26 mouse cellular contexts compared by ENCODE assay signal in the genomic region with DNA sequence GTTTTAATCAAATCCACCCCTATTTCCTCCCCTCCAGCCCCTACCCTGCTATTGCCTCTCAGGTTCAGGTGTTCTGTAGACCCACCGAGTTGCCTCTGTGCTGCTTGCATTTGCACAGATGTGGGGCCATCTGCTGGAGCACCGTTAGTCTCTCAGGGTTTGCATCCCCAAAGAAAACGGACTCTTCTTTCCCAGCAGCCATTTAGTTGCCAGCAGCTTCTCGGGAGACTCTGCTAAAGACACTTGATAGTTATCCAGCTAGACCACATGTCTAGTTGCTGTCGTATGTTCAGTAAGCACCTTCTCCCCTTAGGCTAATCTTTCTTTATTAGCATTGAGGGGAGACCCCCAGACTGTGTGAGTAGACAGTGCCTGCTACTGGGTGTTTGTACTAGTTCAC. TPM values are rescaled to one million over a fixed set of nuclear protein-coding genes. Genes with fewer than 3 reads are reported as not detected.
A peak's percentile ranks its signal among the peaks of the same experiment; 100 is the strongest.
DNase-seq lines count a peak whose midpoint lies in the region; ATAC-seq and TF ChIP-seq lines count a peak whose summit lies in the region.
"Had no signal": no experiment of that assay in that cellular context is flagged by ENCODE, and none has a peak within 500 bp of the region (broad histone marks: within the 10 kb centered on the region; RNA-seq: fewer than 3 reads in every experiment).

No protein-coding gene starts in this region.

- no peak overlapping the region for H3K9ac ChIP-seq in embryonic facial prominence, embryonic 12.5 days
- no peak overlapping the region for H3K9ac ChIP-seq in hindbrain, embryonic 14.5 days
- no peak overlapping the region for H3K9ac ChIP-seq in hindbrain, embryonic 11.5 days (ENCODE audit: low read depth, low read length)
- no peak overlapping the region for H3K9ac ChIP-seq in embryonic facial prominence, embryonic 14.5 days (ENCODE audit: low read depth, low read length)
- H3K9ac ChIP-seq: heart, embryonic 12.5 days; lung, embryonic 14.5 days had no signal

- WGBS in embryonic facial prominence, embryonic 12.5 days = 65% methylated on average over 5 of the region's 5 CpGs
- WGBS in embryonic facial prominence, embryonic 10.5 days = 78% methylated on average over 5 of the region's 5 CpGs
- 61% methylated on average over 5 of the region's 5 CpGs for WGBS in hindbrain, embryonic 14.5 days
- 73% methylated on average over 5 of the region's 5 CpGs for WGBS in hindbrain, embryonic 11.5 days
- 48% methylated on average over 5 of the region's 5 CpGs for WGBS in embryonic facial prominence, embryonic 14.5 days

- H3K36me3 ChIP-seq in embryonic facial prominence, embryonic 12.5 days = peaks cover 25% of the 10 kb centered on the region
- H3K36me3 ChIP-seq in embryonic facial prominence, embryonic 10.5 days (replicated peaks) = peaks cover 52% of the 10 kb centered on the region
- peaks cover 29% of the 10 kb centered on the region for H3K36me3 ChIP-seq in hindbrain, embryonic 14.5 days (replicated peaks; ENCODE audit: control insufficient read depth, insufficient read depth)
- H3K36me3 ChIP-seq in hindbrain, embryonic 11.5 days (ENCODE audit: control insufficient read depth, insufficient read depth, low read length) = no peaks in the 10 kb centered on the region
- peaks cover 41% of the 10 kb centered on the region for H3K36me3 ChIP-seq in embryonic facial prominence, embryonic 14.5 days (ENCODE audit: control insufficient read depth, insufficient read depth, low read length)

- peak; percentile 43; the same call in 1 of the 2 replicates for TF ChIP-seq CTCF in layer of hippocampus, adult 2 months (conservative IDR thresholded peaks at IDR 0.05)

- 0 out of 2 replicates have a peak, but pooled peaks have one; percentile 6 for ATAC-seq in embryonic facial prominence, embryonic 12.5 days (ENCODE audit: insufficient number of reproducible peaks, insufficient read depth, low FRiP score, low TSS enrichment)
- ATAC-seq in hindbrain, embryonic 14.5 days (ENCODE audit: low FRiP score) = 0 out of 2 replicates have a peak, but pooled peaks have one; percentile 37
- no peak for ATAC-seq in hindbrain, embryonic 11.5 days (ENCODE audit: low FRiP score)
- peak; percentile 30; the same call in 1 of the 2 replicates for ATAC-seq in embryonic facial prominence, embryonic 14.5 days (ENCODE audit: low read depth)
- ATAC-seq: Patski had no signal

- no peaks in the 10 kb centered on the region for H3K27me3 ChIP-seq in embryonic facial prominence, embryonic 12.5 days
- H3K27me3 ChIP-seq in embryonic facial prominence, embryonic 10.5 days (replicated peaks; ENCODE audit: low read depth, poor library complexity, severe bottlenecking) = no peaks in the 10 kb centered on the region
- H3K27me3 ChIP-seq in hindbrain, embryonic 14.5 days (ENCODE audit: control insufficient read depth, insufficient read depth, low read length) = no peaks in the 10 kb centered on the region
- H3K27me3 ChIP-seq in hindbrain, embryonic 11.5 days (ENCODE audit: control insufficient read depth, insufficient read depth, low read length) = no peaks in the 10 kb centered on the region
- H3K27me3 ChIP-seq in embryonic facial prominence, embryonic 14.5 days (replicated peaks; ENCODE audit: control insufficient read depth, insufficient read depth, low read length) = no peaks in the 10 kb centered on the region
- H3K27me3 ChIP-seq: heart, embryonic 12.5 days; Patski had no signal

- H3K4me1 ChIP-seq in embryonic facial prominence, embryonic 12.5 days = no peaks in the 10 kb centered on the region
- no peaks in the 10 kb centered on the region for H3K4me1 ChIP-seq in embryonic facial prominence, embryonic 10.5 days
- no peaks in the 10 kb centered on the region for H3K4me1 ChIP-seq in hindbrain, embryonic 14.5 days (replicated peaks; ENCODE audit: control insufficient read depth, insufficient read depth, low read length)
- no peaks in the 10 kb centered on the region for H3K4me1 ChIP-seq in hindbrain, embryonic 11.5 days (replicated peaks; ENCODE audit: control insufficient read depth, insufficient read depth, low read length)
- no peaks in the 10 kb centered on the region for H3K4me1 ChIP-seq in embryonic facial prominence, embryonic 14.5 days (ENCODE audit: control insufficient read depth, insufficient read depth, low read length)
- H3K4me1 ChIP-seq: heart, embryonic 12.5 days had no signal

- no peak overlapping the region for H3K4me3 ChIP-seq in embryonic facial prominence, embryonic 12.5 days
- no peak overlapping the region for H3K4me3 ChIP-seq in embryonic facial prominence, embryonic 10.5 days
- H3K4me3 ChIP-seq in hindbrain, embryonic 14.5 days (replicated peaks; ENCODE audit: low read length) = no peak overlapping the region
- no peak overlapping the region for H3K4me3 ChIP-seq in hindbrain, embryonic 11.5 days (ENCODE audit: low read depth, low read length)
- no peak overlapping the region for H3K4me3 ChIP-seq in layer of hippocampus, adult 2 months
- no peak overlapping the region for H3K4me3 ChIP-seq in embryonic facial prominence, embryonic 14.5 days (ENCODE audit: low read depth, low read length)
- H3K4me3 ChIP-seq: heart, embryonic 12.5 days; left cerebral cortex, adult 2 months; midbrain, embryonic 10.5 days; myocyte had no signal

- H3K9me3 ChIP-seq in embryonic facial prominence, embryonic 12.5 days = no peaks in the 10 kb centered on the region
- no peaks in the 10 kb centered on the region for H3K9me3 ChIP-seq in embryonic facial prominence, embryonic 10.5 days
- no peaks in the 10 kb centered on the region for H3K9me3 ChIP-seq in hindbrain, embryonic 14.5 days (ENCODE audit: control insufficient read depth, low read length)
- no peaks in the 10 kb centered on the region for H3K9me3 ChIP-seq in hindbrain, embryonic 11.5 days (ENCODE audit: control insufficient read depth, low read length)
- H3K9me3 ChIP-seq in embryonic facial prominence, embryonic 14.5 days (ENCODE audit: control insufficient read depth, low read length) = no peaks in the 10 kb centered on the region
- H3K9me3 ChIP-seq: heart, embryonic 12.5 days; midbrain, embryonic 10.5 days had no signal

- DNase-seq in embryonic facial prominence, embryonic 10.5 days (ENCODE audit: low spot score) = no peak
- DNase-seq in hindbrain, embryonic 14.5 days (ENCODE audit: low spot score) = no peak
- no peak for DNase-seq in hindbrain, embryonic 11.5 days (ENCODE audit: low spot score)
- DNase-seq in layer of hippocampus, adult 2 months (ENCODE audit: low spot score in 2 of 2) = peak in 1 of 2 experiments; percentile 24
- DNase-seq in layer of hippocampus, adult 9-10 months (ENCODE audit: low spot score) = no peak
- peak; percentile 14 for DNase-seq in embryonic facial prominence, embryonic 14.5 days (ENCODE audit: low spot score)
- DNase-seq in lung, postnatal 36 days = no peak
- DNase-seq: adrenal gland, postnatal 14 days; cerebellum, adult 11-12 months; cerebellum, postnatal 14 days; embryo, embryonic 11 days; gastrocnemius, postnatal 36 days; heart, postnatal 36 days; kidney, postnatal 14 days; layer of hippocampus, adult 9-11 months; left cerebral cortex, postnatal 4 days; lung, embryonic 14.5 days; lung, postnatal 4 days; thymus, adult 18-20 months had no signal

- H3K4me2 ChIP-seq in embryonic facial prominence, embryonic 12.5 days (replicated peaks) = no peak overlapping the region
- no peak overlapping the region for H3K4me2 ChIP-seq in hindbrain, embryonic 14.5 days (replicated peaks)
- no peak overlapping the region for H3K4me2 ChIP-seq in hindbrain, embryonic 11.5 days (replicated peaks; ENCODE audit: low read depth, low read length)
- no peak overlapping the region for H3K4me2 ChIP-seq in embryonic facial prominence, embryonic 14.5 days (ENCODE audit: low read depth, low read length)
- H3K4me2 ChIP-seq: heart, embryonic 12.5 days; liver, embryonic 11.5 days; lung, embryonic 14.5 days had no signal

- no peak overlapping the region for H3K27ac ChIP-seq in embryonic facial prominence, embryonic 12.5 days
- no peak overlapping the region for H3K27ac ChIP-seq in embryonic facial prominence, embryonic 10.5 days (replicated peaks)
- H3K27ac ChIP-seq in hindbrain, embryonic 14.5 days = no peak overlapping the region
- no peak overlapping the region for H3K27ac ChIP-seq in hindbrain, embryonic 11.5 days (ENCODE audit: low read depth, low read length)
- H3K27ac ChIP-seq in layer of hippocampus, adult 2 months = peak overlapping the region; percentile 1
- H3K27ac ChIP-seq in embryonic facial prominence, embryonic 14.5 days (replicated peaks; ENCODE audit: low read depth, low read length) = no peak overlapping the region
- H3K27ac ChIP-seq: left cerebral cortex, adult 2 months; midbrain, embryonic 10.5 days had no signal

RNA-seq across cellular contexts. Expression of gene Reps1, which starts 46.5 kb away (rescaled TPM):
- 23.8 and 32.7 TPM in 2 replicates for polyA plus RNA-seq in embryonic facial prominence, embryonic 12.5 days (2016; fragmentation: Nextera tagmentation; extraction: Ambion mirVana)
- polyA plus RNA-seq in embryonic facial prominence, embryonic 10.5 days (2016; fragmentation: Nextera tagmentation; extraction: Ambion mirVana) = 15.3 and 16.5 TPM in 2 replicates
- polyA plus RNA-seq in hindbrain, embryonic 14.5 days (2014; fragmentation: Nextera tagmentation; extraction: Ambion mirVana) = 22.5 and 25.2 TPM in 2 replicates
- polyA plus RNA-seq in hindbrain, embryonic 11.5 days (2014; fragmentation: Nextera tagmentation; extraction: Ambion mirVana) = 24.6 and 29.7 TPM in 2 replicates
- total RNA-seq in layer of hippocampus, adult 2 months (2021) = 10 to 100 TPM; 82.6 to 92.7 TPM
- polyA plus RNA-seq in embryonic facial prominence, embryonic 14.5 days (2014; fragmentation: Nextera tagmentation; extraction: Ambion mirVana) = 20.5 and 21.7 TPM in 2 replicates
